Mouse (Mus musculus) hindbrain, embryonic 11.5 days (tissue): Measurements from ENCODE around the gene Mtcl1. TPM values are rescaled to one million over a fixed set of nuclear protein-coding genes. Genes with fewer than 3 reads are reported as not detected.

Source experiments
- ATAC-seq: fragments of 200-750 bp; cut with Nextera tagmentation; 2 replicates; pipeline ENCODE4 v1.8.0; 2017; ENCODE audit warnings: mild to moderate bottlenecking, moderate TSS enrichment, moderate library complexity; ENCODE audit not compliant: low FRiP score
- DNase-seq: peaks from one replicate; pipeline ENCODE4 v3.0.0-alpha.2; 2015; ENCODE audit warnings: low spot score
- H3K27ac ChIP-seq: fragments of 300-500 bp; sonication (generic); 2 replicates; pipeline ENCODE4 v1.5.1; 2014; ENCODE audit warnings: mild to moderate bottlenecking, low read depth, low read length
- H3K27me3 ChIP-seq: fragments of 300-500 bp; sonication (generic); 2 replicates; pipeline ENCODE4 v1.6.1; 2014; ENCODE audit warnings: mild to moderate bottlenecking, low read length, moderate library complexity, mixed read lengths; ENCODE audit not compliant: control insufficient read depth, insufficient read depth
- H3K36me3 ChIP-seq: fragments of 300-500 bp; sonication (generic); 2 replicates; pipeline ENCODE4 v1.6.1; 2014; ENCODE audit warnings: mild to moderate bottlenecking, low read length, moderate library complexity, mixed read lengths; ENCODE audit not compliant: control insufficient read depth, insufficient read depth
- H3K4me1 ChIP-seq: fragments of 300-500 bp; sonication (generic); replicated peaks from 2 replicates; pipeline ENCODE4 v1.6.1; 2014; ENCODE audit warnings: low read length, mixed read lengths; ENCODE audit not compliant: control insufficient read depth, insufficient read depth
- H3K4me2 ChIP-seq: fragments of 300-500 bp; sonication (generic); replicated peaks from 2 replicates; pipeline ENCODE4 v1.6.1; 2014; ENCODE audit warnings: mild to moderate bottlenecking, low read depth, low read length
- H3K4me3 ChIP-seq: fragments of 300-500 bp; sonication (generic); 2 replicates; pipeline ENCODE4 v1.5.1; 2014; ENCODE audit warnings: low read depth, low read length
- H3K9ac ChIP-seq: fragments of 300-500 bp; sonication (generic); 2 replicates; pipeline ENCODE4 v1.6.1; 2014; ENCODE audit warnings: low read depth, low read length
- H3K9me3 ChIP-seq: fragments of 300-500 bp; sonication (generic); 2 replicates; pipeline ENCODE4 v1.6.1; 2016; ENCODE audit warnings: low read length; ENCODE audit not compliant: control insufficient read depth
- WGBS: fragments of 180-500 bp; shearing (Covaris S2); extraction: QIAGEN DNeasy Blood & Tissue Kit; methylation state at CpG from one replicate; pipeline ENCODE4 v1.1.7; 2014; 5-methylcytosine and 5-hydroxymethylcytosine counted together
- polyA plus RNA-seq: library from polyadenylated mRNA; unstranded; fragments of >200 nt; fragmentation: Nextera tagmentation; extraction: Ambion mirVana; gene quantifications from 2 replicates; pipeline ENCODE4 v1.2.1, GENCODE M21; 2014

The Mtcl1 gene
- polyA plus RNA-seq, 1 experiment from 2014 or later: 59.8 TPM

GRCm38 (mm10) chr17:66340798-66341197, 108.8 kb downstream of the Mtcl1 start:
- H3K9ac ChIP-seq: no peak overlapping the region
- no peaks in the 10 kb centered on the region for H3K9me3 ChIP-seq
- no peak overlapping the region for H3K4me3 ChIP-seq
- no peaks in the 10 kb centered on the region for H3K4me1 ChIP-seq
- H3K36me3 ChIP-seq: peaks cover 5% of the 10 kb centered on the region
- 87% methylated on average over 12 of the region's 12 CpGs for WGBS
- H3K27ac ChIP-seq: no peak overlapping the region
- no peaks in the 10 kb centered on the region for H3K27me3 ChIP-seq
- H3K4me2 ChIP-seq: no peak overlapping the region
- ATAC-seq (no peak), DNase-seq (no peak)

GRCm38 (mm10) chr17:66337929-66338328, 111.6 kb downstream of the Mtcl1 start:
- peaks cover 5% of the 10 kb centered on the region; the same call in 1 of the 2 replicates for H3K36me3 ChIP-seq

GRCm38 (mm10) chr17:66335568-66335967, 114.0 kb downstream of the Mtcl1 start:
- ATAC-seq: no peak
- H3K4me1 ChIP-seq: no peaks in the 10 kb centered on the region; the same call in 1 of the 2 replicates
- H3K9ac ChIP-seq: no peak overlapping the region
- H3K36me3 ChIP-seq: no peaks in the 10 kb centered on the region
- H3K4me2 ChIP-seq: no peak overlapping the region
- no peaks in the 10 kb centered on the region for H3K27me3 ChIP-seq
- 89% methylated on average over 10 of the region's 10 CpGs for WGBS
- no peak overlapping the region for H3K27ac ChIP-seq
- H3K4me3 ChIP-seq: no peak overlapping the region
- DNase-seq: no peak
- H3K9me3 ChIP-seq: no peaks in the 10 kb centered on the region

More at GRCm38 (mm10) chr17:66337929-66338328, 111.6 kb downstream of the Mtcl1 start:
- DNase-seq (no peak), ATAC-seq (no peak)
- no peaks in the 10 kb centered on the region for H3K9me3 ChIP-seq
- H3K27me3 ChIP-seq: no peaks in the 10 kb centered on the region
- 89% methylated on average over 13 of the region's 13 CpGs for WGBS
- no peaks in the 10 kb centered on the region; the same call in 1 of the 2 replicates for H3K4me1 ChIP-seq
- no peak overlapping the region for H3K27ac ChIP-seq
- H3K4me2 ChIP-seq: no peak overlapping the region
- no peak overlapping the region for H3K9ac ChIP-seq
- no peak overlapping the region for H3K4me3 ChIP-seq

- no peaks in the 10 kb centered on the region for H3K27me3 ChIP-seq
- no peaks in the 10 kb centered on the region; the same call in 1 of the 2 replicates for H3K4me1 ChIP-seq
- no peak overlapping the region for H3K4me2 ChIP-seq
- no peak for ATAC-seq
- H3K9me3 ChIP-seq: no peaks in the 10 kb centered on the region
- WGBS: 63% methylated on average over 4 of the region's 4 CpGs
- no peak overlapping the region for H3K4me3 ChIP-seq
- no peak for DNase-seq
- H3K9ac ChIP-seq: no peak overlapping the region
- no peak overlapping the region for H3K27ac ChIP-seq
- H3K36me3 ChIP-seq: no peaks in the 10 kb centered on the region
These were observed 114.7 kb downstream of the Mtcl1 start for GRCm38 (mm10) chr17:66334894-66335293.

GRCm38 (mm10) chr17:66331207-66331606, 118.3 kb downstream of the Mtcl1 start:
- Histone ChIP-seq H3K36me3 (no peaks in the 10 kb centered on the region), H3K9ac (no peak overlapping the region), H3K4me3 (no peak overlapping the region), H3K4me1 (no peaks in the 10 kb centered on the region; the same call in 1 of the 2 replicates), H3K27me3 (no peaks in the 10 kb centered on the region), H3K27ac (no peak overlapping the region), H3K4me2 (no peak overlapping the region), H3K9me3 (no peaks in the 10 kb centered on the region)
- ATAC-seq (no peak), DNase-seq (no peak)
- WGBS: 82% methylated on average over 6 of the region's 6 CpGs

- Histone ChIP-seq H3K4me3 (no peak overlapping the region), H3K36me3 (no peaks in the 10 kb centered on the region), H3K9me3 (no peaks in the 10 kb centered on the region), H3K9ac (no peak overlapping the region), H3K4me1 (no peaks in the 10 kb centered on the region; the same call in 1 of the 2 replicates), H3K4me2 (no peak overlapping the region), H3K27me3 (no peaks in the 10 kb centered on the region), H3K27ac (no peak overlapping the region)
- no peak for DNase-seq
- WGBS: 93% methylated on average over 5 of the region's 5 CpGs
- ATAC-seq: no peak
These were observed 123.0 kb downstream of the Mtcl1 start for GRCm38 (mm10) chr17:66326552-66327045.

- H3K9ac ChIP-seq: no peak overlapping the region
- H3K27me3 ChIP-seq: no peaks in the 10 kb centered on the region
- no peaks in the 10 kb centered on the region for H3K36me3 ChIP-seq
- no peak for ATAC-seq
- H3K4me1 ChIP-seq: no peaks in the 10 kb centered on the region; the same call in 1 of the 2 replicates
- H3K9me3 ChIP-seq: no peaks in the 10 kb centered on the region
- DNase-seq: no peak
- H3K4me3 ChIP-seq: no peak overlapping the region
- 84% methylated on average over 4 of the region's 4 CpGs for WGBS
- no peak overlapping the region for H3K27ac ChIP-seq
- no peak overlapping the region for H3K4me2 ChIP-seq
These were observed 123.4 kb downstream of the Mtcl1 start for GRCm38 (mm10) chr17:66326204-66326545.

GRCm38 (mm10) chr17:66325440-66326203, 123.9 kb downstream of the Mtcl1 start:
- Histone ChIP-seq H3K36me3 (no peaks in the 10 kb centered on the region), H3K9ac (no peak overlapping the region), H3K4me1 (no peaks in the 10 kb centered on the region; the same call in 1 of the 2 replicates), H3K27ac (no peak overlapping the region), H3K9me3 (no peaks in the 10 kb centered on the region), H3K4me3 (no peak overlapping the region), H3K4me2 (no peak overlapping the region), H3K27me3 (no peaks in the 10 kb centered on the region)
- WGBS: 53% methylated on average over 14 of the region's 14 CpGs
- DNase-seq: peak; percentile 43
- peak; percentile 88 for ATAC-seq

- Histone ChIP-seq H3K4me3 (no peak overlapping the region), H3K4me2 (no peak overlapping the region), H3K9ac (no peak overlapping the region), H3K36me3 (no peaks in the 10 kb centered on the region), H3K27ac (no peak overlapping the region), H3K4me1 (no peaks in the 10 kb centered on the region; the same call in 1 of the 2 replicates), H3K9me3 (no peaks in the 10 kb centered on the region), H3K27me3 (no peaks in the 10 kb centered on the region)
- DNase-seq: no peak
- ATAC-seq: no peak
- 87% methylated on average over 3 of the region's 3 CpGs for WGBS
These were observed 124.7 kb downstream of the Mtcl1 start for GRCm38 (mm10) chr17:66324836-66325235.
